9 mouse cellular contexts compared by ENCODE assay signal in the genomic region with DNA sequence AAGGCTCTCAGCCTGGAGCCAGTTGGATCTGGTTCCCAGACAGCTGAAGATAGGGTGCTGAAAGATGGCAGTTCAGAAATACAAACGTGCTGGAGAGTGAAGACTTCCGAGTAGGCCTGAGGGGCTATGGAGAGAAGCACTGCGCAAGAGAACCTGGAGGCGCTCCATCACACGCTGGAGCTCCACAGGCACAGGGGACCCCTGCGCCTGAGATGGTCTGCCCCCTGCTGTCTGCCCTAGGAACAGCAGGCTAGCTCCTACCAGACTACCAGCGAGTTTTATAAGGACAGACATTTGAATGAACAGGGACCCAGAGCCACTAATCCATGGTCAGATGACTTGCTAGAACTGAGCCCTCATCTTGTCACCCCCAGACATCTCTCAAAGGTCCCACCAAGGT. TPM values are rescaled to one million over a fixed set of nuclear protein-coding genes. Genes with fewer than 3 reads are reported as not detected.
A peak's percentile ranks its signal among the peaks of the same experiment; 100 is the strongest.
DNase-seq lines count a peak whose midpoint lies in the region; ATAC-seq lines count a peak whose summit lies in the region.
"Had no signal": no experiment of that assay in that cellular context is flagged by ENCODE, and none has a peak within 500 bp of the region (broad histone marks: within the 10 kb centered on the region; RNA-seq: fewer than 3 reads in every experiment).

No protein-coding gene starts in this region.

- H3K27ac ChIP-seq in hindbrain, embryonic 13.5 days, result peak overlapping the region; percentile 48; the same call in 1 of the 2 replicates

- no peak overlapping the region for H3K9ac ChIP-seq in hindbrain, embryonic 13.5 days

- peaks cover 19% of the 10 kb centered on the region for H3K4me1 ChIP-seq in hindbrain, embryonic 13.5 days (replicated peaks)

- H3K27me3 ChIP-seq in hindbrain, embryonic 13.5 days, result no peaks in the 10 kb centered on the region

- peaks cover 17% of the 10 kb centered on the region for H3K36me3 ChIP-seq in hindbrain, embryonic 13.5 days

- WGBS in hindbrain, embryonic 13.5 days, result 6% methylated on average over 7 of the region's 7 CpGs

- peak; percentile 68 for DNase-seq in Muller cell, postnatal 12 days (ENCODE audit: inconsistent ontology term)
- DNase-seq in cerebellum, adult 9-10 months, result peak; percentile 73
- DNase-seq in frontal cortex, postnatal 10 days (ENCODE audit: low spot score in 2 of 2), result peak; percentile 59 to 78
- peak; percentile 90 to 93 for DNase-seq in layer of hippocampus, postnatal 10 days (ENCODE audit: low spot score in 2 of 2)
- peak; percentile 92 for DNase-seq in lung, postnatal 10 days
- DNase-seq in retina, adult 2 months (ENCODE audit: low read depth, low spot score), result peak; percentile 37
- peak; percentile 90 for DNase-seq in thymus, postnatal 25 days

- no peak overlapping the region for H3K4me3 ChIP-seq in hindbrain, embryonic 13.5 days
- H3K4me3 ChIP-seq: myocyte had no signal

- no peak overlapping the region for H3K4me2 ChIP-seq in hindbrain, embryonic 13.5 days

- peak; percentile 49 for ATAC-seq in hindbrain, embryonic 13.5 days (ENCODE audit: low FRiP score)

- no peaks in the 10 kb centered on the region for H3K9me3 ChIP-seq in hindbrain, embryonic 13.5 days

RNA-seq across cellular contexts. Expression of a gene that starts 35.0 kb away (rescaled TPM):
- polyA plus RNA-seq in hindbrain, embryonic 13.5 days (2015; fragmentation: Nextera tagmentation; extraction: Ambion mirVana), result 0.39 and 0.68 TPM in 2 replicates
- 1 to 10 TPM; 2.7 to 4.0 TPM for total RNA-seq in layer of hippocampus, postnatal 10 days (2021)

Comparison
In these comparisons a context has a peak if more than half of its experiments do, and no peak if none do; other contexts are left out.
1. DNase-seq: peak in every context shown above with its lines; median percentile 92 in lung, postnatal 10 days; 92 in layer of hippocampus, postnatal 10 days; 90 in thymus, postnatal 25 days; 73 in cerebellum, adult 9-10 months; 68 in frontal cortex, postnatal 10 days; 68 in Muller cell, postnatal 12 days; 37 in retina, adult 2 months.